Mouse (Mus musculus) c-Kit-positive CD71-positive TER-119-positive erythroid progenitor cells, embryonic 14.5 days (primary cell): ENCODE results near the gene Ywhah.

Experiments
- DNase-seq: peaks from one replicate; pipeline ENCODE4 v3.0.0-alpha.2; 2013; ENCODE audit warnings: low spot score

Gene Ywhah

DNA sequence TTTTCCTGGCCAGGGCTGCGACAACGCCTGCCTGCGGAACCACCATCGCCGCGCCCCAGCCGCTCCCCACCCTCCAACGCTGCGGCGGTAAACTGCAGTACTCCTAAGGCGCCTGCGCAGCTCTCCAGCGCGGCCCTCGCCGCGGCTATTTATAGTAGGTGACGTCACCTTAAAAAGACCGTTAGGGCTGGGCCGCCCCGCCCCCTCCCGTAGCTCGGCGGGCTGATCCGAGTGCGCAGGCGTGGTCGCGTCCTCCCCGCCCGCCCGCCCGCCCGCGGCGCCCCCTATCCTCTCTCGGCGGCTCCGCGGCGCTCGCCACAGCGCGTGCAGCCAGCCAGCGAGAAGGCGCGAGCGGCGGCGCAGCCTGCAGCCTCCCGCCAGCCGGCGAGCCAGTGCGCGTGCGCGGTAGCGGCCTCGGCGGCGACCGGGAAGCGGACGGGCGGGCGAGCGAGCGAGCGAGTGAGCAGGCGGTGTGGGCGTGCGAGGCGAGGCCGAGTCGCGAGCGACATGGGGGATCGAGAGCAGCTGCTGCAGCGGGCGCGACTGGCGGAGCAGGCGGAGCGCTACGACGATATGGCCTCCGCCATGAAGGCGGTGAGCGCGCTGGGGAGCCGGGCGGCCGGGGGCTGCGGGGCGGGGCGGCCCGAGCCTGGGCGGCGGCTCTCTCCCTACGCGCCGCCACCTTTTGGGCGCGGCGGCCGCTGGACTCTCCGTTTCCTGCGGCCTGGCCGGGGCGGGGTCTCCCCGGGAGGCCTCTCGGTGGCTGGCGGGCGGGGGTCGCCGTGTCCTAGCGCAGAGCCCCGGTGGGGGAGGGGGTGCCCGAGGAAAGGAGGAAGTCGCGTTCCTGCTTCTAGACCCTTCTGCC lies at the start of gene Ywhah:
Gene Ywhah, plus strand, starts transcription at position 256 of the 865 bp plus-strand sequence.
- DNase-seq = peak; percentile 97

DNA sequence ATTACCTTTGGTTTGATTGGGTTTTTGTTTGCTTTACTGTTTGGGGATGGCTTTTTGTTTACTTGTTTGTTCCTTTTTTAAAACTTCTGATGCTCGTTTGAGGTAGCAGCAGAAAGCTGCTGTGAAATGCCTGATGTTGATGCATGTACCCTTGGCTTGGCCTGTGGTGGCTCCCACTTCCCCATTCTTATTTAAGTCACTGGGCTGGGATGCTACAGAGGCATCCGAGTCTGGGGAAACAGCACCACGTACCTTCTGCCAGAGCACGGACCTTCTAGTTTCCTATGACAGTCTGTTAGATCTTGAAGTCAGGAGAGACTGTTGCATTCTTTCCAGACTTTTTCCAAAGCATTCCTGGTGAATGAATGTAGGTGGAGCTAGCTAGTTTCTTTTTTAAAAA lies 42.1 kb upstream of the Ywhah start:
- no peak for DNase-seq

DNA sequence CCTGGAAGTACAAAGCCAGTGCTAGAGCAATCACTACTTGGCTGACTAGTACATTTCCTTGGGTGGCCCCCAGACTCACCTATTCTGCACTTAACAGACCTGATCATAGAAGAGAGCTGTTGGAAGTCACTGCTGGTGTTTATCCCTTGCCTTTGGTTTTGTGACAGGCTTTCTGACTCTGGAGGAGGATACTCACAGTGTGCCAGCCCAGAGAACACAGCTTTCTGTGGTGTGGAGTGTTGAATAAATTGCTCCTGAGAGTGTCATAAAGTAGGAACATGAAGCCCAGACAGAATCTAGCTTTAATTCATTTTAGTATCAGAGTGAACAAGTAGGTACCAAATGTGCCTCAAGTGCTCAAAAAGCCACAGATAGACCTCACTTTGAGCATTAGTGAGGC lies 41.4 kb upstream of the Ywhah start:
- no peak for DNase-seq

DNA sequence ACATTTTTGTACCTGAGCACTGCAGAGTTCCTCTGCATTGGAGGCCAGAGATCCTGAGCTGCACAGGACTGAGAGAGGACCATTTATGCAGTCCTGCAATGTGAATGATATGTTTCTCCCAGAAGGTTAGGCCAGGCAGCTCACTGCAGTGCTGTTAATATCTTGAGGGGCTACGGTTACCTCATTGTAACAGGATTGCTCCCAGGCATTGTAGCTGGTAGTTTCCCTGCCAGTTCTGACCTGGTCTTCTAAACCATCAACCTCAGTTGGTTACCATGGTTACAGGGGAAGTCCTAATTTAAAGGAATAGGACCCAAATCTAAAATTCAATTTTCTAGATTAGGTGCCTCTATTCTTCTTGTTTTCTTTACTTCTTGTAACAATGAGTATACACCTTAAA lies 33.2 kb upstream of the Ywhah start:
- DNase-seq = no peak

DNA sequence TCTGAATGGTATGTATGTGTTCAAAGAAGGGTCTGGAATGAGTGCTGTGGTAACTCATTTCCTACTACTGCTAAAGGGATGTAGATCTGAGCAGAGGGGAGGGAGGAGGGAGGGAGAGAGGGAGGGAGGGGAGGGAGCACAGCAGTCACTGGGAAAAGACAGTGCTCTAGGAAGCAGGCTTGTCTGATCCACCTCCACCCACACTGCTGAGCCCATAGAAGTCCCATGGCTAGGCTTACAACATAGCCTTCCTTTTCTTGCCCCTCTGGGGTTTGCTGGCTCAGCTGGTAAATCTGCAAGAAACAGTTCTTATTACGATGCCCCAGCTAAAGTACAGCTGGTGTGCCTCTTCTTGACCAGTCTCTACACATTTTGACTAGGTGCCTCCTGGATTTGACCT lies 30.7 kb upstream of the Ywhah start:
- no peak for DNase-seq

DNA sequence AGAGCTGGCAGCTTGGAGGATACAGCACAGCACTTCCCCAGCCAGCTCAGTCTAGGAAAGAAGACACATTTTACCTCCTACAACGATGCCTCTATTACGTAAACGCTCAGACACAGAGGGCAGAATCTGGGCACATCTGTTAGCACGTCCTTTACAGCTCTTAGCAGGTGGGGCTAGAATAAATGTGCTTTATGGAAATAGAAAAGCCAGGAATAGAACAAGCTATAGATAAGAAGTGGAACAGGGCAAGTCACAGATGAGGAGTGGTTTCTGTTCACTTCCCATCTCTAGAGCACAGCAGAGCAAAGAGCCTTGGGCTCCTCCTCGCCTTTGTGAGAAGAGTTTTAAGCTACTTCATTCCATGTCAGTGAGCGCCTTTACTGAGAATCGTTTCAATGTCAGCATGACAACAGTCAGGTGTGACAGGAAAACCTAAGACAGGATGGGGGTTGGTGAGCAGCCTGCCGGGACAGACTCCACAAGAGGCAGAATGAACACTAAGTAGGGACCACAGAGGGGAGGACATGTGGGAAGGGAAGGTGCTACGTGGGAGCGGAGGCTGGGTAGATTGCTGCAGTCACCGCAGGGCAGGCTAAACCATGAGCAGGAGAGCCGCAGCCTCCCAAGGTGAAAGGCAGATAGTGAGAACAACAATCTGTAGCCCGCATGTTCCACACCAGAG lies 28.5 kb upstream of the Ywhah start:
- DNase-seq = no peak

DNA sequence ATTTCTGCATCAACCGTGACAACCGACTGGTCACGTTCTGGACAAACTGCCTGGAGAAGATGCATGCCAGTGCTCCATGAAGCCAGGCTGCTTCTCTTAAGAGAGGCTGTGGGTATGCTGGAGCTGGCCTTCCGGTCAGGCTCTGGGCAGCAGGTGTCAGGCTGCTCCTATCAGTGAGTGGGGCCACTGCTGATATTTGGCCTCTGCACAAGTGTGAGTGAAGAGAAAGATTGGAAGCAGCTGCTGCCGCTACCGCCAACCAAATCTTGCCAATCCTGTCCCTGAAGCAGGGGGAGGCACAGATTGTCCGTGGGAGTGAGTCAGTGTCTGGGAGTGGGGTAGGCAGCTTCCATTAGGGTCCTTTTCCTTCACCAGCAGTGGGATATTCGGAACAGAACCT lies 27.5 kb upstream of the Ywhah start:
- no peak for DNase-seq

DNA sequence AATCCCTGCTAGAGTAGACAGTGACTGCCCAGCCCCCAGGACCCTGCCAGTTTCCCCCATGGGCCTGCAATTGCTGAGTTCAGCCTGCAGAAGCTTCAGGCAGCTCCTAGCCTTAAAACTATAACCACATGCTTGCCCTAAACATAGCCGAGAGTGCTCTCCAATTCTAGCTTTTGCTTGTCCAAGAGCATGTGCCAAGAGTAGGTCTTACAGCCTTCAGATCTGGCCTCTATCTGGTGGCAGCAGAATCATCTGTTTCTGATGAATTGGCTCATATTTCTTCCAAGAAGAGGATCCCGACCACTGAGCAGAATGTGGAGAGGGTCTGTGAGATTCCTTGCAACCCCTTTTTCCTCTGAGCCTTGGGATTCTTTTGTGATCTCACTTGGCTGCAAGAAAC lies 24.1 kb upstream of the Ywhah start:
- DNase-seq = no peak

DNA sequence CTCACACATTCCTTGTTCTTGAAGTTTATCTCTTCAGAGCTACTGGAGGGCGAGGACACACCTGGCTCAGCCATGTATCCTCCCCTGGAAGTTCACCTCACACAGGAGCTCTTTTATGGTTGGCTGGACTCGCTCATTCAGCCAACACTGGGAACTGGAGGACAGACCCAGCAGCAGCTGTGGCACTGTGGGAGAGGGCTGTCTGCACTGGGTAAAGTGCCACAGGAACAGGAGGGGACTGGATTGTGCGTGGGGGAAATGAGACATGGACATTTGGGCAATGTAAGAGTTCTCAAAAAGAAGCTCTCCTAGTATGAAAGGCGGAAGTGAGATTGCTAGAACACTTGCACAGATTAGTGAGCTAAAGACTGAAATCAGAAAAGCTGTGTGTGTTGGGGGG lies 22.9 kb upstream of the Ywhah start:
- no peak for DNase-seq

DNA sequence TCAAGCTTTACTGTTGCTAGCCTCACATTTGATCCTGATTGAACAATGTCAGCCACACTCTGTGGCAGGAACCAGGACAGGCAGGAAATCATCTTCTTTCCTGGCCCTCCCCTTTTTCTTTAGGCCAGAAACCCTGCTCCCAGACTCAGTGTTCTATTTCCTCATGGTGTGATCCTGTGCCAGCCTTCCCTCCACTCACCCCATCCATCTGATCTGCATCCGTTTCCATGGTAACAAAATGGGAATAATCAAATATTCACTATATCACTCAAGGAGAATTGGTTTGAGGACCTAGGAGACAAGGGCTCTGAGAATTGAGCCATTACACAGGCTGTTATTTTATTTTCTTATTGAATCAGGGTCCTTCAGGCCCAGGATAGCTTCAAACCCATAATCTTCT lies 22.1 kb upstream of the Ywhah start:
- no peak for DNase-seq

DNA sequence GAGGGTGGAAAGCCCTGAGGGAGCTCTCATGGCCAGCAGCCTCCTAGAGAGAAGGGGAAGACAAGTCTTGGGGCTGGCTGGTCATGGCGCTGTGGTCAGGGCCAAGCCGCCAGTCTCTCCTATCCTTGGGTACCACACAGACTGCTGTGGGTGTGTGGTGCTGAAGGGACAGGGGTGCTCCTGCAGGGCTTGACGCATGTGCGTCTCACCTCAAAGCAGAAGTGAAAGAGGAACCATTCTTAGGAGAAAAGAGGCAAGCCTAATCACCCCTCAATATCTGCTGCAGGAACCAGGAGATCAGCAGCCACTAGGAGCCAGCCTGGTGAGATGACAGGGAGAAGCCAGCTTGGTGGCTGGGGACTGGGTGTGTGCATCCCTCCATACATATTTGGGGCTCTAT lies 20.9 kb upstream of the Ywhah start:
- DNase-seq = no peak

DNA sequence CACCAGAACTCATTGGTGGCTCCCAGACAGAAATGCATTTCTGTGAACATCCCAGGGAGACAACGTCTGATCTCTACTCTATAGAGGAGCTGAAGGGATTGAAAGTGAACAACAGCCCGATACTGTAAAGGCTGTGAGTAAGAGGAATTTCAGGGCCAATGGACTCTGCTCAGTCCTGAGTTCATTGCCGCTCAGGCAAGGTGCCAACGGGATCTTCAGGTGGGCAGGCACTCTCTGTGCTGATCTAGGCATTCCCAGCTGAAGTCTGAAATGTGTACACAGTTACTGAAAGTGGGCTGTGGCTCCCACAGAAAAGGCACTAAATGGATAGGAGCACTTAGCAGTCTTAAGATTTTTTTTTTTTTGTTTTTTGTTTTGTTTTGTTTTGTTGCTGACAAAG lies 19.8 kb upstream of the Ywhah start:
- no peak for DNase-seq

DNA sequence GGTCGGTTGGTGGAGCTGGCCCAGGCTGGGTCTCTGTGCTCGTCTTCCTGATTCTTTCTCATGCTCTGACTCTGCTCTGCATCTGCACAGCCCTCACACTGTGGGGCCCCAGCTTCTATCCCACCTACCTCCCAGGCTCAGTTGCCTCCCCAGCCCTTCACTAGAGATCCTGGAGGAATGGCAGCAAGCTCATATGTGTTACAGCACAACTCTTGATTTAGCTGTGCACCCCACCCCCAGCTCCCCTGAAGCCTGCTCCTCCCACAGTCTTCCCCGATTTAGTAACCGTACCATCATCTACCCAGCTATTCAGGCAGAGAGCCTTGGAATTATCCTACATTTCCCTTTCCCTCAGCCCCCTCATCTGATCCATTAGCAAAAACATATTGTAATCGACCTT lies 17.5 kb upstream of the Ywhah start:
- DNase-seq = no peak

DNA sequence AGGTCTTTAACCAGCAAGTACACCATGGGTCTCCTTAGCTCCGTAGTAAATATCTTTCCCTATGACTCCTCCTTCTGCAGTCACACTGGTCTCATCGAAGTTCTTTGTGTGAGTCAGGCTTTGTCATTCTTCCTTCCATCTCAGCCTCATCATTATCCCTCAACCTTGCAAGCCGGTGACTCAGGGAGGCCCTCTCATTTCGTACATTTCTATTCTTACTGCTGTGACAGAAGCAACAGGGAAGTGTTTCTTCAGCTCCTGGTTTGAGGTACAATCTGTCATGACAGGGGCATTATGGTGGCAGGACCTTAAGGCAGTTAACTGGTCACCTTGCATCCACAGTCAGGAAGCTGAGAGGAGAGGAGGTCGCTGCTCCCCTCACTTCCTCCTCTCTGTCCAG lies 15.8 kb upstream of the Ywhah start:
- DNase-seq = no peak

DNA sequence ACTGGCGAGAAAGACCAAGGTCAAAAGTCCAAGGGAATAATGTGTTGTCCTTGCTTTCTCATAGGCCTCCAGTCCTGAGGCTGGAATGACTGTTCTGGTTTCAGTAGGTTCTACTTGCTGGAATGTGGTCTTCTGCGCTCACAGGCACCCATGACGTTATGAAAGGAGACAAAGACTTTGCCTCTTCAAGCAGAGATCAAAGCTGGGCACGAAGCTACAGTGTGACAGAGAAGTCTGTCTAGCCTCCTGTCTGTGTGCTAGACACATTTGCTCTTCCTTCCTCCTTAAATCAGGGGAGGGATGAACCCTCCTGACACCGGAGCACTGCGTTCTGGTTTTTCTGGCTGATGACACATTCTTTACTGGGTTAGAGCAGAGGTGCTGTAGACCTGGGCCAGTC lies 15.1 kb upstream of the Ywhah start:
- no peak for DNase-seq

DNA sequence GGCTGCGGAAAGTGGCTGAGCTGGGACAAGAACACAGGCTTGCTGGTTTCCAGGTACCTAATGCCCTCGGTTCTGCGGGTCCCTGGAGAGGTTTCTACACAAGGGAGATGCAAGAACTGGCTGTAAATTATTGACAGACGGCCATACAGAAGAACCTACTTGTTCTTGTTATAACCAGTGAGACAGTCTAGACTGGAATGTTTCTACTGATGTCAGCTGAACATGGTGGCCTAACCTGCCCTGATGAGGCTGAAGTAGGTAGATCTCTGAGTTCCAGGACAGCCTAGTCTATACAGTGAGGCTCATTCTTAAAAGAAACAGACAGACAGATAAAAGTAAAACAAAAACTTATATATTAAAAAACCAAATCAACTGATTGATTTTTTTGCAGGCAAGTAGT lies 14.5 kb upstream of the Ywhah start:
- DNase-seq = no peak

DNA sequence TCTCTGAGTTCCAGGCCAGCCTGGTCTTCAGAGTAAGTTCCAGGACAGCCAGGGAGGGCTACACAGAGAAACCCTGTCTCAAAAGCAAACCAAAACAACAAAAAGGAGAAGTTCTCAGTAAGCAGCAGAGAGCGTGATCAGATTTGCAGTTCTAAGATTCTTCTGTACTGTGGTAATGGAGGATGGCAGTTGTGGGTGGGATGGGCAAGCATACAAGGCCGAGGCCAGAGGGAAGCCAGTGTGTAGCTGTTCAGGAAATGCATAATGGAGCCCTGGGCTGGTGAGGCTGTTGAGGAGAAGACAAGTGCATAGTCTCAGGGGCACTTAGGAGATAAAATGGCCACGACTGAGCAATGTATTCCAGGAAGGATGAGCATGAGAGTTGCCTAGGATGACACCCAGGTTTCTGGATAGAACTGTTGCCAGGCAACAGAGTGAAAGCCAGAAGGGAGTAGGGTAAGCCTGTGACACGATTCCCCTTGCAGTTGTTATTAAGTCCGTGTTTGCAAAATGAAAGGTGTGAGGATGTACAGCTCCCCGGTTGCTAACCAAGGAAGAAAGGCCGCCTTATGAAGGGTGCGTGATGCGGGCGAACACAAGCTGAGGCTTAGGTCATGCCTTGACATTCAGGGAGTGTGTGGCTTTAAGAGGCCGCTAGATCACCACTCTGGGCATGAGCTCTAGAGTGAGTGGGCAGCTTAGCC lies 13.0 kb upstream of the Ywhah start:
- no peak for DNase-seq

DNA sequence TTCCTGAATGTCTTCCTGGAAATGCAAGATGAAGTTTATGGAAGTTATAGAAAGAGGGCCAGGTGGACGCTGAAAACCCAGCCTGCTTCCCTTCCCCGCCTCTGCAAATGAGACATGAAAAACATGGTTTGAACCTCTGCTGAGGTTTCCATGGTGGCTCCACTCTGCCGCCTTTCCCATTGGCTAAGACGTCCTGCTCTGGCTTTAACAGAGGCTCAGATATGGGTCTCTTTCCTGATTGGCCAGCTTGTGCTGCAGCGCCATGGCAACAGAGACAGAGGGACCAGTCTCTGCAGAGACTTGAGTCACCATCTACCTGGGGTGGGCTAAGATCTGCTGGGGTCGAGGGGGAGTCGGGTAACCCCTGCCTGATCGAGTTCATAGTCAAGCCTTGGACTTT lies 11.9 kb upstream of the Ywhah start:
- no peak for DNase-seq

DNA sequence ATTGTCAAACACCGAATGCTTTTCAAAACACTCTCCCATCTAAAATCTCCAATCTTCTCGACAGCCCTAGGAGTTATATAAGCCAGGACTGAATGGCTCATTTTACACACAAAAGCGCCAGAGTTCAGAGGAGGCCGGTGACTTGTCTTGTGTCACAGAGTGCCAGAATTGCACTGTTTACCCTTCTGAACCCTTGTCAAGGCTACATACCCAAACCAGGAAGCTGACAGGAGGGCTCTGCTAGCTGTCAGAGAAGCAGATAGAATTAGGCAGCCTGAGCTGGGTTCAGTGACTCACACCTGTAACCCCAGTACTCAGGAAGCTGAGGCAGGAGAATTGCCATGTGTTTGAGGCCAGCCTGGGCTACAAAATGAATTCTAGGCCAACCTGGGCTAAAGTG lies 11.2 kb upstream of the Ywhah start:
- DNase-seq = no peak

DNA sequence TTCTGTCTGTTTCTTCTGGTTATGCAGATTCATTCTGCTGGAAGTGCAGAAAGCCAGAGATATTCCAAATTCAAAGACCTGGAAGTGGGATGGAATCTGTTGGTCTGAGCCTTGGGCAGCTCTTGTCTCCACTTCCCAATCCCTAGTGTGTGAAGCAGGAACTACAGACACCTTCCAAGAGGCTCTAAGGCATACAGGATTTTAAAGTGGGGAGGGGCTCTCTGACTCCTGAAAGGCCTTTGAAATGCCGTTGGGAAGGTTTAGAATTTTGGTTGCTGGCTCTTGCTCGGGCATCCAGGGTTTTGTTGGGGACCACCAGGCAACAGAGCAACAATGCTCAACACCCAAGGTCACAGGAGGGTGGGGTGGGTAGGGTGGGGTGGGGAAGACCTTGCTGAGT lies 9.3 kb upstream of the Ywhah start:
- DNase-seq = no peak

DNA sequence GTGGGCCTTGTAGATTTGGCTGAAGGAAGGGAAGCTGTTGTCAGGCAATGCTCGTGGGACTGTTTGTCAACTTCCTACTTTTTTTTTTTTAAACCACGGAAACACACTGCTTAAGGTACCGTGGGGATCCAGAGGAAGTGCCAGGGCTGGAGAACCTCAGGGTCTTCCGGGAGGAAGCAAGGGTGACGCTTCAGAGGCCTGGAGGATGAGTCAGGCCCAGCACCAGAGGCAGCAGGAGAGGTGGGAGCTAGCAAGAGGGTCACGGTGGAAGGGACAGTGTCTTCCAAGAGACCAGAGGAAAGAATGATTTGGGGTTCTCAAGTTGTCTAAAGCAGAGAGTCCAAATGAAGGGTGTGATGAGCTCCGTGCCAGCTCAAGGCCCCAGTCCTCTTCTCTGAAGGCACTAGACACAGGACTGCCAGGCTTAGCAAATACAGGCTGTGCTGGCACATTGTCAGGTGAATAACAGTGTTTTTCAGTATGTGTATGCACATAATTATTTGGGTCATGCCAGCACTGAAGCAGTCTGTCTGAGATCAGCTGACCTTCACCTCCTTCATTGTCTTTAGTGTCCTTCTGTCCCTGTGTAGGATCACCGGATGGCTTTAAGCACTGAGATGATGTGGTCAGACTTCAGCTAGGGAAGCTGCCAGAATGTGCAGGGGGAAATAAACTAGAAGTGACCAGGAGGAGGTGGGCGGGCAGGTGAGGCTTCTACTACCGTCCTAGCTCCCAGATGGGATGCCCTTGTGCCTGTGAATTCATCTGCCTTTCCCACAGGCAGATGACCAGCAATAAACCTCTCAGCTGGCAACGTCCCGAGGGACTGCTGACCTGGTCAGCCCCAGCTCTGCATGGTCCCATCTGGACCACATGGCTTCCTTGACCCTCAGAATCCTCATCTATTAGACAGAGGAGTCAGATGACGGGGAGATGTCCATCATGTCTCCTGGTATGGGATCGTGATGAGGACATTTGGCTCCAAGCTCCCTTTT lies 8.5 kb upstream of the Ywhah start:
- DNase-seq = no peak
